Mouse (Mus musculus): Measurements from ENCODE around the gene Itgb1bp1. TPM values are rescaled to one million over a fixed set of nuclear protein-coding genes. Genes with fewer than 3 reads are reported as not detected.

Gene Itgb1bp1
- polyA plus RNA-seq, 1 experiment from 2014 or later: 48.8 TPM

Other genes starting within 250 kb of the Itgb1bp1 start
- 136 and 138 TPM in 2 replicates for gene Cpsf3, start 893 bp downstream of the Itgb1bp1 start, polyA plus RNA-seq (2014; fragmentation: Nextera tagmentation; extraction: Ambion mirVana)
- 45.6 and 47.2 TPM in 2 replicates for gene Iah1, start 30.1 kb upstream of the Itgb1bp1 start, polyA plus RNA-seq (2014; fragmentation: Nextera tagmentation; extraction: Ambion mirVana)
- 37.0 TPM in 2 replicates for gene Adam17, start 87.3 kb upstream of the Itgb1bp1 start, polyA plus RNA-seq (2014; fragmentation: Nextera tagmentation; extraction: Ambion mirVana)
- 1,105 and 1,167 TPM in 2 replicates for gene Ywhaq, start 131.4 kb upstream of the Itgb1bp1 start, polyA plus RNA-seq (2014; fragmentation: Nextera tagmentation; extraction: Ambion mirVana)